Mouse (Mus musculus): ENCODE measurements around the gene Cic.

GRCm38 (mm10) chr7:25315306-25316041, 48.0 kb downstream of the Cic start:
- TF ChIP-seq POLR2A (IDR thresholded peaks at IDR 0.05; ENCODE audit: borderline replicate concordance, control insufficient read depth, low read depth, low read length) (no peak), CTCF (IDR thresholded peaks at IDR 0.05; ENCODE audit: control insufficient read depth, insufficient read depth, low read length) (no peak)
